Mouse (Mus musculus): ENCODE results near the gene Tifa. TPM values are rescaled to one million over a fixed set of nuclear protein-coding genes. Genes with fewer than 3 reads are reported as not detected.
"Not testable (repeated sequence)": the region's sequence is repeated elsewhere in the genome, so short reads cannot be mapped to it uniquely, and the experiment has no call there.

Gene Tifa
- total RNA-seq, 2 experiments from 2014 or later, result 3.8 to 6.3 TPM

- intact Hi-C loops (cut with DNase I), result no loop called here
Measured at GRCm38 (mm10) chr3:127780921-127781320, 8.7 kb upstream of the Tifa start.

DNA sequence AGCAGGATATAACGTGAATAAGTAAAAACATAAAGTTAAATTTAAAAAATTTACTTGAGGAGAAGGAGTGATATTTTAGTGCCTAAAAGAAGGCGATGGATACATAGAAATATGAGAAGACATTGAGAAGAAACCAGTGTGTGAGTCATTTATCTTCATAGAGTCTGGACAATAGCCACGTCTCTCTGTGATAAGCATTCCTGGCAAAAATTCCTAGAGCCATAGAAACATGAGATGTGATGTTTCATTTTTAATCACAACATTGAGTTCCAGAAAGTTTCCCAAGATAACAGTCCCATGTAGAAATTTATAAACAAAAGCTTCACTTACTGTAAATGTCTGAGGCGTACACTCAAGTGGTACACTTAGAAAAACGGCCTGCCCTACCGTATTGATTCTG, 6.7 kb upstream of the Tifa start:
- intact Hi-C loops (cut with DNase I), result no loop called here
- DNase-seq (ENCODE audit: low spot score in 2 of 2), result no peak

More at GRCm38 (mm10) chr3:127780921-127781320, 8.7 kb upstream of the Tifa start:
- no peak for DNase-seq (ENCODE audit: low spot score in 2 of 2)

- intact Hi-C loops (cut with DNase I); DNase-seq (ENCODE audit: low spot score in 2 of 2): not testable (repeated sequence)
Measured at GRCm38 (mm10) chr3:127783680-127784079, 5.9 kb upstream of the Tifa start.

GRCm38 (mm10) chr3:127787032-127787431, 2.6 kb upstream of the Tifa start:
- no peak for DNase-seq (ENCODE audit: low spot score in 2 of 2)
- intact Hi-C loops (cut with DNase I), result no loop called here

GRCm38 (mm10) chr3:127788038-127788437, 1.6 kb upstream of the Tifa start:
- no peak for DNase-seq (ENCODE audit: low spot score in 2 of 2)
- intact Hi-C loops (cut with DNase I), result no loop called here

GRCm38 (mm10) chr3:127788919-127789318, 686 bp upstream of the Tifa start:
- intact Hi-C loops (cut with DNase I), result no loop called here
- DNase-seq (ENCODE audit: low spot score in 2 of 2), result no peak

DNA sequence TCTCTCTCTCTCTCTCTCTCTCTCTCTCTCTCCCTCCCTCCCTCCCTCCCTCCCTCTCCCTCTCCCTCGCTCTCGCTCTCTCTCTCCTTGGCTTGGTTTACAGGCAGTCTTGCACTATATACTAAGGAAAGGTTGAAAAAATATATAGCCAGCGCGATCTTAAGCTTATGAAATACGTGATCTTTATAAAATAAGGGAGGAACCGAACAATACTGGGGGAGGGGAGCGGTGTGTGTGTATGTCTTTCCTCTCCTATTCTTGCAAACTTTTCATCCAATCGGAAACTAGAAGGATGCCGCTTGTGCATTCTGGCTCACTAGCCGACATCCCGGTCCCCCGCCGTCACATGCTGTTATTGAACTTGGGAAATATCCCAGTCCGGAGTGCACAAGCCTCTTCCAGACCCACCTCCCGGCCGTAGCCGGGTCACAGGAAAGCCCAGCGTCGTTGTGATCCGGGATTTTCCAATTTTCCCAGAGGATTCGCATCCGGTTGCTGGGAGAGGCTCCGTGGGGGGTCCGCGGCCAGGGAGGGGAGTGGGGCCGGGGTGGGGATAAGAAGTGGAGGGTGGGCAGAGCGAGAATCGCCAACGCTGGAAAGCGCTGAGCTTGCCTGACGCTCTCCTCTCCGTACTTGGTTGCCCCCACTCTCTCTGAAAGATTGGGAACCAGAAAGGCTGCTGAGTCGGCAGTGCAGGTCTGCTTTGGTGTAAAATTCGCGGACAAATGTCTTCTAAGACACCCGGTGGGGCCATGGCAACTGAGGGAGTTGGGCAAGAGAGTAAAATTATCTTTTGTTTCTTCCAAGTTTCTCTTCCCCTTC, 840 bp downstream of the Tifa start:
- DNase-seq (ENCODE audit: low spot score in 2 of 2), result peak; percentile 21 to 34
- intact Hi-C loops (cut with DNase I), result loop anchor here (5.0 kb wide), 1 partner anchor 157 kb away; no protein-coding TSS in a partner anchor

- intact Hi-C loops (cut with DNase I), result loop anchor here (5.0 kb wide), 1 partner anchor 156 kb away; no protein-coding TSS in a partner anchor
Measured at GRCm38 (mm10) chr3:127791056-127791483, 1.5 kb downstream of the Tifa start.

DNA sequence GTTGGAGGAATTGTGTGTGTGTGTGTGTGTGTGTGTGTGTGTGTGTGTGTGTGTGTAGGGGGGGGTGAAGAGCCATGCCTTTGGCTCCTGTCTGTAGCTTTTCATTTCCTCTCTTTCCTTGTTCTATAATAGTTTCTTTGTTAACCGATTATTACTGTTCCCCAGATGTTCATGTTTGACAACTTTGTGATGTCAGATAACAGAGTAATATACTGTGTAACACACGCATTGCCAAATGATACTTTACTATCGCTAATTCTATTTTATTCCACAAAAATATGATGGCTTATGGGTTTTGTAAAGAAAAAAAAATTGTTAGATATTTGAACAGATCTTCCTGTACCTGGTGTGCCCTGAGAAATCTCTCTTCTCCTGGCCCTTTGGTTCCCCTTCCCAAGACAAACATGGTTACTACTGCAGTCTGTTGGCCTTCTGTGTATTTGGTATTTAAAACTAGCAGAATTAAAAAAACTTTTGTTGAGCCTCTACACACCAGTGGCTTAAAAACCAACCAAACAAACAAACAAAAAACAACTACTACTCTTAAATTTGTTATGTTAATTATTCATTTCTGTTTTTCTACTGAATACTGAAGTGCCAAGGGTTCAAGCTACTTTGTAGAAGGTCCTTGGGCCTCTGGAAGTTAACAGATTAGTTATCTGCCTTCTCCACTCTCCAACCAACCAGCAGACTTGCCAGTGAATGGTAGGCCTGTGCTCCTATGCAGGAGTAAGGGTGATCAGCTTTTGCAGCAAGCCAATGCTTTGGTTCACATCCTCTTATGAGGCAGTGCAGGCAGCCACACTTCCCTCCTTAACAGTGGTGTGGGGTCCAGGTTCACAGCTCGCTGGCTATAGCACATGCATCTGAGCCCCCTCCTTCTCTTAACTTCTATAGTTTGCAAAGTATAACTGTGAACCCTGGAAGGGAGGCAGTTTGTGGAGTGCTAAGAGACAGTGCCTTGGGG, 2.3 kb downstream of the Tifa start:
- no peak for DNase-seq (ENCODE audit: low spot score in 2 of 2)
- intact Hi-C loops (cut with DNase I), result loop anchor here (5.0 kb wide), 1 partner anchor 155 kb away; no protein-coding TSS in a partner anchor

More at GRCm38 (mm10) chr3:127791056-127791483, 1.5 kb downstream of the Tifa start:
- no peak for DNase-seq (ENCODE audit: low spot score in 2 of 2)

GRCm38 (mm10) chr3:127793022-127793421, 3.4 kb downstream of the Tifa start:
- intact Hi-C loops (cut with DNase I), result loop anchor here (5.0 kb wide), 1 partner anchor 154 kb away; no protein-coding TSS in a partner anchor
- no peak for DNase-seq (ENCODE audit: low spot score in 2 of 2)

DNA sequence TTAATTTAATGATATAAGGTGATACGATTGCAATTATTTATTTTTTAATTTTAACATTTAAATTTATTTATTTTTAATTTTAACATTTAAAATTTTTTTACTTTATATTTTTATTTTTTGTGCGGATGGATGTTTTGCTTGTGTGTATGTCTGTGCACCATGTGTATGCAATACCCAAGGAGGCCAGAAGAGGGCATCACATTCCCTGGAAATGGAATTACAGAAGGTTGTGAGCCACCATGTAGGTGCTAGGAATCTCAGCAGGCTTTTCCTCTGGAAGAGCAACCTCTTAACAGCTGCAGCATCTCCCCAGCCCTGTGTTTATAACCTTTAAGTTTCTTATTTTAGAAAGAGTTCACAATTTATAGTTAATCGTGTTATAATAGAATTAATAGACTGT, 6.2 kb downstream of the Tifa start:
- no peak for DNase-seq (ENCODE audit: low spot score in 2 of 2)
- intact Hi-C loops (cut with DNase I), result no loop called here

- intact Hi-C loops (cut with DNase I), result no loop called here
- DNase-seq (ENCODE audit: low spot score in 2 of 2), result no peak
Measured at GRCm38 (mm10) chr3:127796271-127796670, 6.7 kb downstream of the Tifa start.

- intact Hi-C loops (cut with DNase I), result no loop called here
- DNase-seq (ENCODE audit: low spot score in 2 of 2), result no peak
Measured at GRCm38 (mm10) chr3:127801162-127801561, 11.6 kb downstream of the Tifa start.

DNA sequence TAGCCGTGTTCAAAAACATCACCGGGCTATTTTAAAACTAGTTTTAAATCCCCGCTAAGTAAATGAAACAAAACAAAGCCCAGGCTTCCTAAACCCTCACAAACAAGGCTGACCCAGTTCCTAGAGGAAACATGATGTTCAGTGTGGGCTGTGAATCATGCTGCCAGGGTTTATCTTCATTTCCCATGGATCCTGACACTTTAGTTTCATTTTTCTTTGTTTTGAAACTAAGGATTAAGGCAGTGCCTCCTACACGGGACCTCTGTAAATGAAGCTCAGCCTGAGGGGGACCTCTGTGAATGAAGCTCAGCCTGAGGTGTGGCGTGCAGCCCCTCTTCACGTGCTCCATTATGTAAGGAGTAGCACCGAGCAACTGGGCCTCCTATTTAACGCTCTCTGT, 13.2 kb downstream of the Tifa start:
- DNase-seq (ENCODE audit: low spot score in 2 of 2), result peak in 1 of 2 experiments; percentile 26
- intact Hi-C loops (cut with DNase I), result no loop called here

DNA sequence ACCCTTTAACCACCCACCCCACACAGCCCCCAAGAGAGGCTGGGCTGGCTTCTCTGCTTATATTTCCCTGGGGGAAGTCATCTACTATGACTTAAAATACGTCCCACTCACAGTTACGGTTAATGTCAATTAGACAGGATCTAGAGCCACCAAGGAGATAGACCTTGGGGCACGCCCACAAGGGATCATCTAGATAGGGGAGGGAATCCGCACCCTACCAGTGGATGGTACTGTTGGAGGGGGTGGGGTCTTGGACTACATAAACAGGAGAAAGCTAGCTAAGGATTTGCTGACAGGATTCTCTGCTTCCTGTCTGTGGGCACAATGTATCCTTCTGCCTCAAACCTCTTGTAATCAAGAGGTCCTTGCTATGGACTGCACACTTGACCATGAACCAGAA, 14.8 kb downstream of the Tifa start:
- intact Hi-C loops (cut with DNase I), result no loop called here

DNA sequence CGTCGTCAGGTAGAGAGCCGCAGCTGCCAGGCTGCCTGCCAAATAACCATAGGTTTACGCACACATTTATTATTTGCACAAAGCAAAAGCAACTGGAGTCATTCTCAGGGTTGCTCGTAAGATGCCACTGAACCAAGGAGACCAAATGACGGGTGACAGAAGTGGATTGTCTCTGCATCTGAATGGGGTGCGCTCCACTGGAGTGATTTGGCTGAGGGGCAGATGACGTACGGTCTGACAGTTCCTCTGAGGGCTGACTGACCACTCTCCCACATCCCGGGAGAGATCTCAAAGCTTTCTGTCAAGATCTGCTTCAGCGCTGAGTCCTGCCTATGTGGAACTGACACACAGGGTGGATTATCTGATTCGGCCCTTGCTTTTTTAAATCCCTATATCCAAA, 15.5 kb downstream of the Tifa start:
- intact Hi-C loops (cut with DNase I), result no loop called here
- DNase-seq (ENCODE audit: low spot score in 2 of 2), result no peak

More for the DNA sequence above, 14.8 kb downstream of the Tifa start:
- DNase-seq (ENCODE audit: low spot score in 2 of 2), result no peak

DNA sequence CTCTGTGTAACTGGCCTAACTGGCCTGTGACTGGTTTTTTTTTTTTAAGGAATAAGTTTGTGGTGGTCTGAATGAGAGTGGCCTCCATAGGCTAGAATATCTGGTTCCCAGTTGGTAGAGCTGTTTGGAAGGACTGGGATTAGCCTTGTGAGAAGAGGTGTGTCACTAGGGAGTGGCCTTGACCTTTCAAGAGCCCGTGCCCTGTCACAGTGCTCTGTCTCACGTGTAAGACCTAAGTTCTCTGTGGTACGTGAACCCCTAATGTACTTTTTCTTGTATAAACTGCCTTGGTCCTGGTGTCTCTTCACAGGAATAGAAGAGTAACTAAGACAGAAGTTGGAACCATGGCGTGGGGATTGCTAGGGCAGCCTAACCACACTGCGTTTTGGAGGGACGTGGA, 16.4 kb downstream of the Tifa start:
- no peak for DNase-seq (ENCODE audit: low spot score in 2 of 2)
- intact Hi-C loops (cut with DNase I), result no loop called here

DNA sequence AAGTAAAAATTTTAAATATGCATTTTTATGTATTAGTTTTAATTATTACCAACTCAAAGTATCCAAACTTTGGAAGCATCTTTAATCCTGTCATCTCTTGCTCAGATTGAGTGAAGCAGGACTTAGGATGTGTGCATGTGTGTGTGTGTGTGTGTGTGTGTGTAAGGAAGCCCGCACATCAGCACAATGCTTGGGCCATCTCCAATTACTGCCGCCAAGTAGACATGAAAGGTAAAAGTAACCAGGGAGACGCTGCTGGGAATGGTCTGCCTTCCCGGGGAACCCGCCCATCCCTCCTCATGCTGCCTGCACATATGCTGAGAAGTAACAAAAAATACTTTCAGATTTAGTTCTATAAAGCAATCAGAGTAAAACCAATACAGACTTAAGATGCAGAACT, 18.2 kb downstream of the Tifa start:
- no peak for DNase-seq (ENCODE audit: low spot score in 2 of 2)
- intact Hi-C loops (cut with DNase I), result no loop called here

- DNase-seq (ENCODE audit: low spot score in 2 of 2), result no peak
- intact Hi-C loops (cut with DNase I), result no loop called here
Measured at GRCm38 (mm10) chr3:127809103-127809502, 19.5 kb downstream of the Tifa start.

DNA sequence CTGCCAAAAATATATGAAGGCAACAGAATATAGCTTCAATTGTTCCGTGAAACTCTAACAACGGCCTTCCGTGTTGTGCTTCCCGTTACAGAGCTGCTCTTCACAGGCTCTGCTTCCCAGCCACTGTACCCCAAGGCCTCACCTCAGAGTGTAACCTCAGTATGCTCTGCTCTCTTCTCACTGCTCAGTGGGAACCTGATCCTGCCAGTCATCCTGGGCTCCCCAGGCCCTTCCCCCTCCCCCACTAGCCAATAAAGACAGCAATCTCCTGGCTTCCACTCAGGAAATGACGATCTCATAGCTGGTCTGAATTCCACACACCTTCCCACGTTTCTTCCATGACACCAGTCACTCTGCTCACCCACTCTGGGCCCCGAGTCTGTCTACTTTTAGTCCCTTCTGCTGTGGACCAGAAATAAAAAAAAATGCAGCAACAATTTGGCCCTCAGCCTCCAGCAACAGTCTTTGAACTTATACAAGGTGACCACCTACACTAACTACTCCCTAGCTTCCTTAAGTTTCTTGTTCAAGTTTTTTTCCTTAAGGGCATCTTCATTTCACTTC, 27.6 kb downstream of the Tifa start:
- no peak for DNase-seq (ENCODE audit: low spot score in 2 of 2)
- intact Hi-C loops (cut with DNase I), result no loop called here
